Mouse (Mus musculus) mammary gland, adult 2 months (tissue): ENCODE results near the gene Mrpl49. TPM values are rescaled to one million over a fixed set of nuclear protein-coding genes. Genes with fewer than 3 reads are reported as not detected.

Source experiments
- polyA plus RNA-seq: library from polyadenylated mRNA; depleted of rRNA; stranded (reverse); fragments of >200 nt; gene quantifications from 2 replicates; pipeline ENCODE4 v1.2.3, GENCODE M21; 2012; ENCODE audit warnings: low replicate concordance; rRNA removed

Gene Mrpl49
- 14.1 and 24.4 TPM in 2 replicates for polyA plus RNA-seq

DNA sequence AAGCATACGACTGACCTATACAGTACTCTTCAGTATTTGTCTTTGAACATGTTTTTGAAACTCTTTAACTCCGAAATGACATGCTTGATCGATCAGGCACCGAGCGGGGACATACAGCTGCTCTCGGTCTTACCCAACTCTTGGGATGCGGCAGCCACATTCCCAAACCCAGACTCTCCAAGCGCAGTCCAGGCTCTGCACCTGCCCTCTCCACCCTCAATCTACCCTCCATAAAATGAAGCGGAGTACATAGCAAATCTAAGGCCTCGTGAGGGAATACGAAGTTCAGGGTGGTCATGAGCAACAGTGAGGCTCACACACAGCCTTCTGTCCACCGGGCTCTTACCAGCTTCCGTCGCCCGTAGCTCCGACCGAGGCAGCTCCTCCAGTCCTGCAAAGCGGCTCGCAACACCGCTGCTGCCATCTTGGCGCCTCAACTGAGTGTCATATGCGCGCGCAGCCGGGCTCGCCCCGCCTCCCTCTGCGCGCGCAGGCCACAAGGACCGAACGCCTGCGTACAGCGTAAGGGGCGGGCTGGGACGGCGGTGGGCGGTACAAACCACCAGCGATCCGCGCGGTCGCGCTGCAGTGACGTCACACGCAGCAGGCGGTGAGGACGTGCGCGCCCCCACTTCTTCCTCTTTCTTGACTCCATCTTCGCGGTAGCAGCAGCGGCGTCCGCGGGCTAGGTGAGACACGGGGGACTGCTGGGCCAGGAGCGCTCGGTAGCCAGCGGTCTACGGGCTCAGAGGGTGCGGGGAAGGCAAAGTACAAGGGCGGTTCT is at the start of gene Mrpl49, which contains the start of gene Fau:
Gene Mrpl49, minus strand, starts transcription at position 473 of the 784 bp plus-strand sequence.
Gene Fau, plus strand, starts transcription at position 532 of the 784 bp plus-strand sequence.

DNA sequence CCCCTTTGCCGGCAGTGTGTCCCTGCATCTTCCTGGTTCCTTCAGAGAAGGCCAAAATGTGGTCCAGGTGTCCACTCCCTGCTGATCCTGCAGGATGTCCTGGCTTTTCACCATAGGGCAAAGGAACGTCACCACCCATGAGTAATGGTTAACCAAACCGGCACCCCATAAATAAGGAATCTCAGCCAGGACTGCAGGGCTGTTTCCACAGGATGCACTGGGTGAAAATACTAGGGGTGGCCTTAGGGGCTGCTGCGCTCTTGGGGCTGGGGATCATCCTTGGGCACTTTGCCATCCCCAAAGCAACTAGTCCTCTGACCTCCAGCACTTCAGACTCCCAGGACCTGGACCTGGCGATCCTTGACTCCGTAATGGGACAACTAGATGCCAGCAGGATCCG is 48.0 kb upstream of the Mrpl49 start, which contains the start of gene Naaladl1:
Gene Naaladl1, plus strand, starts transcription at position 197 of the 400 bp plus-strand sequence.

DNA sequence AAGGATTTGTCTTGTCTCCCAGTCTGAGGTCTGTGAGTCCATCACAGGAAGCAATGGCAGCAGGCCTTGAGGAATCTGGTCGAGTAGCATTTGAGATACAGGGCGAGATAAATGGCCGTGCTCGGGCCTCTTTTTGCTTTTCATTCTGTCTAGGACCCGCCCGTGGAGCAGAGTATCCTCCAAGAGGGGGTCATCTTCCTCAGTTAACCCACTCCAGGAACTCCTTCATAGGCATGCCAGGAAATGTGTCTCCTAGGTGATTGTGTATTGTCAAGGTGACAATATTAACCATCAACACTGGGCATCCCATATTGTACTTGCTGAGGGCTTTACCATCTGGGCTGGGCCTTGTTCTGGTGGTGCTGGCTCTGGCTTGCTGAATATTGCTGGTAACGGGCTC is 36.5 kb upstream of the Mrpl49 start, which contains the start of gene AC131692.1:
Gene AC131692.1, plus strand, starts transcription at position 301 of the 400 bp plus-strand sequence.

DNA sequence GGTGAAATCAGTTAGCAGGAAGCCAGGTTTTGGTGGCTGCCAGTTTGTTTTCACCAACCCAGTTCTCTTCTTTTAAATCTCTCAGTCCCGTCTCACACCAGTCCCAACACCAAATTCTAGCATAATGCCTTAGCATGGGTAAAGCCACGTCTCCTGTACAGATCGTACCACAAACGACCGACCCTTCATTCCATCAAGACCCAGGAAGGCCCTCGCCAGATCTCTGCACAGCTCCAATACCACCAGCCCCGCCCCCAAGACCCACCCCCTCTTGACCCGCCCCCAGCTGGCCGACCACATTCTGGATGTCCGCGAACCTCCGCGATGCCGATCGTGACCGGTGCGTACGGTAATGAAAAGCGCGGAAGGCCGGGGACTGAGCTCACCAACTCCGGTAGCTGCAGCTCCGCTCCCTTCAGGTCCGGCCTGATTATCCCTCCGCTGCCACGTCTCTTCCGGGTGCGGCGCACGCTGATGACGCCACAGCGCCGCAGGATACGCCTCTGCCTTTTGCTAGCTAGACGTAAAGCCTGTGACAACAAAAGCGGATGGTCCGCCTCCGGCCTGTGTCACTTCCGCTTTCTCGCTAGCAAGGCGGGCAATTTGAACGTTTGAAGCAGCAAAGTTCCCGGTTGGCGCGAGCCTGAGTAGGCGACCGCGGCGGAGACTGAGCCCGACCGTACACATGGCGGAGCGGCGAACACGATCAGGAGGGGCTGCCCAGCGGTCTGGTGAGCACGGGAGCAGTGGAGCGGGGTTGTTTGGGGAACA is 27.1 kb upstream of the Mrpl49 start, which contains the start of the genes Zfpl1 and Cdca5:
Gene Zfpl1, minus strand, starts transcription at position 479 of the 771 bp plus-strand sequence.
Gene Cdca5, plus strand, starts transcription at position 506 of the 771 bp plus-strand sequence.

DNA sequence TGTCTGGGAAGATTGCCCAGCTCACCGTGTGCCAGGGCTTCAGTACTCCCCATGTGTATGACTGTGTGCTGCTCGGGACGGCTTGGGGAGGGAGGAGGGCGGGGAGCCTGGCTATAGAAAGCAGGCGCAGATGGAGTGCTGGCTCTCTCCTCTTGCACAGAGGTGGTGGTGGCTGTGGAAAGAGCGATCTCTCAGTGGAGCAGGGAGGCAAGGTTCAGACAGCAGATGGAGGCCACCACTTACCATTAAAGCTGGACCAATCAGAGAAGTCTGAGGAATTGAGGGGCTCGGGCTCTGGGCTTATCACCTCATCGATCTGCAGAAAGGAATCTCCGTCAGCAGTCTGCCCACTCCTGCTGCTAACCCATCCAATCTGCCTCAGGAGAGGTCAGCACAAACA is 24.6 kb upstream of the Mrpl49 start, which contains the start of gene Gm28374:
Gene Gm28374, minus strand, starts transcription at position 101 of the 400 bp plus-strand sequence.

DNA sequence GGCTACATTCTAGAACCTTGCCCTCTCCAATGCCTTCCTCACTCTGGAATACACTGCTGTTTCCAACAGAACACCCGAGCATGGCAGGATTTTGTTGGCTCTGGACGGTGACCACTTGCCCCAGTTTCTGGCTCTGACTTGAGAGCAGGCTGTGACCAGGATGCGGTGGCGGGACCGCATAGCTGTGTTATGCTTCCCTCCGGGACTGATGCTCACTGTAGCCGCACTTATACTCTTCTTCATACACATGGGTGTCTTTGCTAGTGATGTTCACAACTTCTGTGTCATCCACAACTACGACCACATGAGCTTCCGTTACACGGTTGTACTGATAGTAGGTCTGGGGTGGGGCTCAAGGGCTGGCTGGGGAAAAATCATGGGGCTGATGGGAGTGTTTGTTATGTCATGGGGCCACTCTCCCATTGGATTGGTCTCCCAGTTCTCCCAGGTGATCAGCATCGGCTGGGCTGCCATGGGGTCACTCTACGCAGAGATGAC is 22.4 kb upstream of the Mrpl49 start, which contains the start of gene Tmem262:
Gene Tmem262, plus strand, starts transcription at position 51 of the 498 bp plus-strand sequence.

DNA sequence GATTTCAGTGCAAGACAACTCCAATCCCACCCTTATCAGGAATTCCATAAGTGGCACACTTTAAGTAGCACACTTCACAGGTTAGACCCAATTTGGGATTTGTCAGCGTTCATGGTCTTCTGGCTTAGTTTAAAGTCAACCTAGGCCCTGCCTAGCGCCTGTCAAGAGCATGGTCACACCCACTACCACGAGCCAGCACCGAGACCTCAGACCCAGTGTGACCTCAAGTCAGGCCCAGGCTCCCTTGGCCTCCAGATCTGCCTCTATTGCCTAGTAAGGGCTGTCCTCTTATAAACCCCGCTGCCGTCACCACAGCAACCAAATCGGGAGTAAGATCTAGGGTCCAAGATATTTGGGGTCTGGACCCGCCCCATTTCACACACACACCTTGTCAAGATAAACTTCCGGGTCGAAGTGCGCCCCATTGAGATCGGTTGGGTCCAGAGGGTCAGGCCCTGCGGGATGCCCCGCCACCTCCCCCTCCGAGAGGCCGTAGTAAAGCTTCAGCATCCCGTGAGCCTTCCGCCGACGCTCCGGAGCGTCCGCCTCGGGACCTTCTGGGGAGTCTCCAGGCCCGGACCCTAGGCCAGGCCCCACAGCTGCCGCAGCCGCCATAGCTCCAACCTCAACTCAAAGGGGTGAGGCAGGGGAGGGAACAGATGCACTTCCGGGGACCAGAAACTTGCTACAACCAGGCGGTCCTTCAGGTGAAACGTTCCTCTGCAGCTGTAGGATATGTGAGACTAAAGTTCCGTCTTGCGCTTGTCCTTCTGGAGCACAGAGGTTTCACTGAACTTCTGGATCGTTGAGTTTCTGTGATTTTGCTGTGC is 19.2 kb upstream of the Mrpl49 start, which contains the start of gene Vps51:
Gene Vps51, minus strand, starts transcription at position 668 of the 830 bp plus-strand sequence.

DNA sequence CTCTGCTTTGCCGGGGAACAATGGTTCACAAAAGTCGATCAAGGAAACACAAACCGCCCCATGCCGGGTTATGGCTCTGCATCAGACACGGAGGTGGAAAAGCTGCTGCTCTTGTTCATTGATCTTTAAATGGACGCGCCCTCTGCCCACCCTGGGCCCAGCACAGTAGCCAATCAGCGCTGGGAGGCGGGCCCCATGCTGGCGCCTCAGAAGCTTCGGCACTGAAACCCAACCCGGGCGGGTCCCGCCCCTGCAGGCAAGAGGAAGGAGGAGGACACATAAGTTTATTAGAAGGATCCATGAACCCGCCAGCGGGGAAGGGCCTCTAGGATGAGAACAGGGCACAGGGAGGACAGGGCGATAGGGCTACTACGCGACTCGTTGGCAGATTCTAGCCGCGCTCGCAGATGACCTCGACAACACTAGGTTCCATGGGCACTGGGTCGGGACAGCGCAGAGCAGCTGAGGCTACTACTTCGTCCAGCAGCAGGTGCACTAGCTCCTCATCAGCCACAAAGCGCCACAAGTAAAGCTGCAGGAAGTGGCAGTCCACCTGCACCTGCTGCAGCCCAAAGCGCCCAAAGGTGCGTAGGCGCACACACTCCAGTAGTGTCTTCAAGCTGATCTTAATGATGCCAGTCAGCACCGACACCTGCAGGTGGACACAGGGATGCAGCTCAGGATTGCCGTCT is 10.3 kb upstream of the Mrpl49 start, which contains the start of gene Tm7sf2:
Gene Tm7sf2, minus strand, starts transcription at position 650 of the 692 bp plus-strand sequence.

DNA sequence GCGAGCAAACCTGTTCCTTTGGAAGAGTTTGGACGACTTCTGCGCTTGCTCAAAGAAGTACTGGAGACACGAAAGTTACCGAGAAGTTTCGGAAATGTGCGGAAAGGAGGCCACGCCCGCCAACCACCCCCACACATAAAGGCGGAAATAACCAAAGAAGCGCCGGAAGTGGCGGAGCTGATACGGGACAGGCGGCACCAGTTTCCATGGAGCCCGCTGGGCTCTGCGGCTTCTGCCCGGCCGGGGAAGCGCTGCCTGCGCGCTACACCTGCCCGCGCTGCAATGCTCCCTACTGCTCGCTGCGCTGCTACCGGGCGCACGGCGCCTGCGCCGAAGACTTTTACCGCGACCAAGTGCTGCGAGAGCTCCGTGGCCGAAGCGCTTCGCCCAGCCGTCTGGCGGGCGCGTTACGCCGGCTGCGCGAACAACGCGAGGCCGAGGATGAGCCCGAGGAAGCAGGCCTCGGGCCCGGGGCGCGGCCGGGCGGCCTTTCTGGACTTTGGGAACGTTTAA is 3.5 kb upstream of the Mrpl49 start, which contains the start of gene Znhit2:
Gene Znhit2, plus strand, starts transcription at position 172 of the 513 bp plus-strand sequence.

DNA sequence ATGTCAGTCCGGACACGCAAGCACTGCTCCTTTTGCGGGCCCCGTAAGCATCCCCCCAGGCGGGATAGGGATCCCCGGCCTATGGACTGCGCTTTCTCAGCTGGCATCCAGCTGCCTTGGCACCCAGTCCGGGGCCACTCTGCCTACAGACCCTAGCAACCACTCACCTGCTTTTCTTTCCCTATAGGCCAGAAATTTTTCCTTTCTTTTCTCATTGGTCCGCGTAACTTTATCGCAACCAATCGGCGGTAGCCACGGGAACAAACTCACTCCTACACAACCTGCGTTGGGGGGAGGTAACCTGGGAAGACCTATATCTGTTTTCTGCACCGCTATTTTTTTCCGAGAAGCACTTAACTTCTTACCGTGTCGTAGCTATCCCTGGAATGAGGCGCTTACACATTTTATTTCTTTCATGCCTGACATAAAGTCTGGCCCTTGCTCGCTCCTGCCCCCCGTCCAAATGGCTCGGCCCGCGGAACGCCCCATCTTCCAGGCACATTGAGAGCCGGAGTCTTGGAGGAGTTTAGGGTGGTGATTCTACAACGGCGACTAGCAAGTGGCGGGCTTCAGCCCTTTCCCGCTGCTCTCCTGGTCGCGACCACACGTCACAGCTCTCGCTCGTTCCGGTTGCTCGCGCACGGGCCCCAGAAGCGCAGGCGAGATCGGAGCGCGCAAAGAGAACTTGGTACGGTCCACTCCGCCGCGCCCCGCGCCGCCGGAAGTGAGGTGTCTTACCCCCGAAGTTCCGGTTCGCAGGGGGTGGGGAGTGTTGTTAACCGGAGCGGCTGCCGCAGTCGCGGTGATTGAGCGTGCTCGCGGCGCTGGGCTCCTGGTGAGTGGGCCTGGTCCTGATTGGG is 11.1 kb downstream of the Mrpl49 start, which contains the start of gene Syvn1:
Gene Syvn1, plus strand, starts transcription at position 283 of the 860 bp plus-strand sequence.

DNA sequence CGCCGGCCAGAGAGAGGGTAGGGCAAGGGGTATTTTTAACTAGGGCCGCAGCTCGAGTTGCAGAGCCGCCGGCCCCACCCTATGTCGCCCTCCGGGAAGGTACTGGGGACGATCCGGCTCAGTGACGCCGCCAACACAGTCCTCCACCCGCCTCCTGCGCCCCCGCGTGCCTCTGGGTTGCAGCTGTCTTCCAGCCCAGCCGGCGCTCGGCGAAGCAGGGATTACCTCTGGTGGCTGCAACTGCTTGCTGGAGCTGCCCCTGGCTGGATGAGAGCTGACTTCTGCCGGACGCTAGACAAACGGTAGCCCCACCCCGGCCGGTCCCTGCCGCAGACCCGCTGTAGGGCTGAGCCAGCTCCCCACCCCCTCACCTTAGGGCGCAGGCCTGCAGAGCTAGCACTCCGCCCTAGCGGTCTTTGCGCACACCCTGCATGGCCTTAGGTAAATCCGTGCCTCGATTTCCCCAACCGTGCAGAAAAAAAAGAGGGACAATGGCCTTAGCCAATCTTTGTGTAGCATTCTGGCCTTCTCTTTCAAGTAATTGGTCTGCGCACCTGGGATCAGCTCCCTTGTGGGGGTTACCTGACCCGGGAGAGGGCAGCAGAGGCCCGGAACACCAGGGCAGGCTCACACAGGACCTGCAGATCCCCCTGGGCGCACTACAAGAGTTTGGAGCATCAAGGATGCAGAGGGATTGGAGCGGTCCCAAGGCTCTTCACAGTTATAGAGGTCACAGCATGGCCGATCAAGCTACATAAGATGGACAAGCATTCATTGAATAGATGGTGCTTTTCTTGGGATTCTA is 41.9 kb downstream of the Mrpl49 start, which contains the start of gene Capn1:
Gene Capn1, minus strand, starts transcription at position 387 of the 805 bp plus-strand sequence.

Other genes starting within 250 kb of the Mrpl49 start
- 32.4 and 48.8 TPM in 2 replicates for gene Frmd8, start 182.5 kb downstream of the Mrpl49 start, polyA plus RNA-seq
- 37.0 and 41.5 TPM in 2 replicates for gene Slc25a45, start 180.0 kb downstream of the Mrpl49 start, polyA plus RNA-seq
- 0.32 and 0.38 TPM in 2 replicates for gene Tigd3, start 163.6 kb downstream of the Mrpl49 start, polyA plus RNA-seq
- gene Dpf2, start 144.8 kb downstream of the Mrpl49 start, polyA plus RNA-seq = 74.6 and 123 TPM in 2 replicates
- 13.5 and 26.4 TPM in 2 replicates for gene Cdc42ep2, start 133.0 kb downstream of the Mrpl49 start, polyA plus RNA-seq
- 40.1 and 53.8 TPM in 2 replicates for gene Pola2, start 93.6 kb downstream of the Mrpl49 start, polyA plus RNA-seq
- not detected in 2 replicates for gene Slc22a20, start 71.6 kb downstream of the Mrpl49 start, polyA plus RNA-seq
- gene Capn1, start 41.9 kb downstream of the Mrpl49 start, polyA plus RNA-seq = 64.2 and 65.9 TPM in 2 replicates
- 54.9 and 85.1 TPM in 2 replicates for gene Syvn1, start 11.2 kb downstream of the Mrpl49 start, polyA plus RNA-seq
- gene Fau, start 59 bp upstream of the Mrpl49 start, polyA plus RNA-seq = 1,145 and 2,495 TPM in 2 replicates
- 40.9 and 104 TPM in 2 replicates for gene Znhit2, start 3.4 kb upstream of the Mrpl49 start, polyA plus RNA-seq
- gene Tm7sf2, start 10.6 kb upstream of the Mrpl49 start, polyA plus RNA-seq = 37.7 and 55.5 TPM in 2 replicates
- 71.5 and 79.3 TPM in 2 replicates for gene Vps51, start 19.4 kb upstream of the Mrpl49 start, polyA plus RNA-seq
- 0.68 TPM in 1 of 2 replicates, not detected in the other for gene Tmem262, start 22.2 kb upstream of the Mrpl49 start, polyA plus RNA-seq
- 0.51 TPM in 1 of 2 replicates, not detected in the other for gene Gm28374, start 24.5 kb upstream of the Mrpl49 start, polyA plus RNA-seq
- gene Zfpl1, start 27.2 kb upstream of the Mrpl49 start, polyA plus RNA-seq = 101 and 107 TPM in 2 replicates
- gene Cdca5, start 27.2 kb upstream of the Mrpl49 start, polyA plus RNA-seq = 0.92 and 0.93 TPM in 2 replicates
- gene AC131692.1, start 36.6 kb upstream of the Mrpl49 start, polyA plus RNA-seq = not detected in 2 replicates
- 0.19 and 0.37 TPM in 2 replicates for gene Naaladl1, start 48.0 kb upstream of the Mrpl49 start, polyA plus RNA-seq
- 22.6 and 60.4 TPM in 2 replicates for gene Sac3d1, start 60.9 kb upstream of the Mrpl49 start, polyA plus RNA-seq
- 37.7 and 57.2 TPM in 2 replicates for gene Snx15, start 70.5 kb upstream of the Mrpl49 start, polyA plus RNA-seq
- gene Batf2, start 83.2 kb upstream of the Mrpl49 start, polyA plus RNA-seq = 7.9 and 11.2 TPM in 2 replicates
- 175 and 200 TPM in 2 replicates for gene Arl2, start 83.8 kb upstream of the Mrpl49 start, polyA plus RNA-seq
- gene Majin, start 126.6 kb upstream of the Mrpl49 start, polyA plus RNA-seq = 0.11 TPM in 1 of 2 replicates, not detected in the other
- gene Gpha2, start 168.6 kb upstream of the Mrpl49 start, polyA plus RNA-seq = 0.78 and 1.8 TPM in 2 replicates
- gene Ppp2r5b, start 178.1 kb upstream of the Mrpl49 start, polyA plus RNA-seq = 76.3 and 129 TPM in 2 replicates
- gene Atg2a, start 183.9 kb upstream of the Mrpl49 start, polyA plus RNA-seq = 50.4 and 85.0 TPM in 2 replicates
- gene Ehd1, start 218.9 kb upstream of the Mrpl49 start, polyA plus RNA-seq = 203 and 545 TPM in 2 replicates
- 10.9 and 19.0 TPM in 2 replicates for gene Cdc42bpg, start 248.7 kb upstream of the Mrpl49 start, polyA plus RNA-seq